Mouse (Mus musculus) liver, embryonic 14.5 days (tissue): ENCODE measurements around the gene Tmco2.

Source experiments
- CTCF ChIP-seq: IDR thresholded peaks from 2 replicates; pipeline ENCODE4 v1.5.1; 2016; ENCODE audit warnings: antibody characterized with exemption, low read depth, control low read depth
- EP300 ChIP-seq: IDR thresholded peaks from 2 replicates; pipeline ENCODE4 v1.6.1; 2016; ENCODE audit warnings: antibody characterized with exemption, low read depth

DNA sequence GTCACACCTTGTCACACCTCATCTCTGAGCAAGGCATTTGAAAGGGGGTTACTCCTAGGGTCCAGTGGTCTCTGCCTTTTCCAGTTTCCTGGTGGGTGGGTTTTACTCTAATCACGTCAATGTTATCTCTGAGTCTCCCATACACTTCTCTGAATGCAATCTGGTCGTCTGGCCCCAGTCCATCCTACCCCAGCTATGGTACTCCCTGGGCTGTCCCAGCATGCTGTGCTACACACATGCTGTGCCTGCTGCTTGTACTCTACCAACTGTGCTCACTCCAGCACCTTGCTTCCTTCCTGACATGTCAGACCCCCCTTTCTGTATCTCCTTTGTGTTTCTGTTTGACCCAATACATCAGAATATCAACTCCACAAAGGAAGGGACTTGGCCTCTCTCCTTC is 52.0 kb downstream of the Tmco2 start:
- no peak for TF ChIP-seq CTCF
- TF ChIP-seq EP300, result no peak
